Mouse (Mus musculus): Measurements from ENCODE around the gene Trpc7.

Gene Trpc7

GRCm38 (mm10) chr13:56895893-56896292 lies at the start of gene Trpc7:
Trpc7 (minus strand) TSS chr13:56895993.
- DNase-seq (ENCODE audit: low spot score in 2 of 2) = no peak

- no peak for DNase-seq (ENCODE audit: low spot score in 2 of 2)
Observed at GRCm38 (mm10) chr13:56939261-56939660, 43.5 kb upstream of the Trpc7 start.

- DNase-seq (ENCODE audit: low spot score in 2 of 2) = no peak
Observed at GRCm38 (mm10) chr13:56933832-56934510, 38.2 kb upstream of the Trpc7 start.

GRCm38 (mm10) chr13:56930421-56930820 lies 34.6 kb upstream of the Trpc7 start:
- no peak for DNase-seq (ENCODE audit: low spot score in 2 of 2)

- DNase-seq (ENCODE audit: low spot score in 2 of 2) = no peak
Observed at GRCm38 (mm10) chr13:56922976-56923375, 27.2 kb upstream of the Trpc7 start.

GRCm38 (mm10) chr13:56921251-56921650 lies 25.5 kb upstream of the Trpc7 start:
- no peak for DNase-seq (ENCODE audit: low spot score in 2 of 2)

GRCm38 (mm10) chr13:56914721-56915120 lies 18.9 kb upstream of the Trpc7 start:
- no peak for DNase-seq (ENCODE audit: low spot score in 2 of 2)

GRCm38 (mm10) chr13:56911093-56911492 lies 15.3 kb upstream of the Trpc7 start:
- DNase-seq (ENCODE audit: low spot score in 2 of 2) = no peak

- peak in 1 of 2 experiments; percentile 1 for DNase-seq (ENCODE audit: low spot score in 2 of 2)
Observed at GRCm38 (mm10) chr13:56895386-56895785, 407 bp downstream of the Trpc7 start.

GRCm38 (mm10) chr13:56894543-56894942 lies 1.2 kb downstream of the Trpc7 start:
- no peak for DNase-seq (ENCODE audit: low spot score in 2 of 2)

- DNase-seq (ENCODE audit: low spot score in 2 of 2) = no peak
Observed at GRCm38 (mm10) chr13:56889888-56890287, 5.9 kb downstream of the Trpc7 start.

GRCm38 (mm10) chr13:56882931-56883330 lies 12.9 kb downstream of the Trpc7 start:
- DNase-seq (ENCODE audit: low spot score in 2 of 2) = no peak

GRCm38 (mm10) chr13:56864567-56864966 lies 31.2 kb downstream of the Trpc7 start:
- DNase-seq (ENCODE audit: low spot score in 2 of 2) = no peak

GRCm38 (mm10) chr13:56862011-56862410 lies 33.8 kb downstream of the Trpc7 start:
- DNase-seq (ENCODE audit: low spot score in 2 of 2) = no peak

GRCm38 (mm10) chr13:56854506-56854905 lies 41.3 kb downstream of the Trpc7 start:
- no peak for DNase-seq (ENCODE audit: low spot score in 2 of 2)

- no peak for DNase-seq (ENCODE audit: low spot score in 2 of 2)
Observed at GRCm38 (mm10) chr13:56853436-56853835, 42.4 kb downstream of the Trpc7 start.

GRCm38 (mm10) chr13:56845866-56846265 lies 49.9 kb downstream of the Trpc7 start:
- DNase-seq (ENCODE audit: low spot score in 2 of 2) = no peak

GRCm38 (mm10) chr13:56815471-56815870 lies 80.3 kb downstream of the Trpc7 start:
- DNase-seq (ENCODE audit: low spot score in 2 of 2) = no peak

GRCm38 (mm10) chr13:56806776-56807490 lies 88.9 kb downstream of the Trpc7 start:
- DNase-seq (ENCODE audit: low spot score in 2 of 2) = peak; percentile 56 to 78

GRCm38 (mm10) chr13:56805131-56805530 lies 90.7 kb downstream of the Trpc7 start:
- DNase-seq (ENCODE audit: low spot score in 2 of 2) = no peak

GRCm38 (mm10) chr13:56797459-56797858 lies 98.3 kb downstream of the Trpc7 start:
- no peak for DNase-seq (ENCODE audit: low spot score in 2 of 2)

- no peak for DNase-seq (ENCODE audit: low spot score in 2 of 2)
Observed at GRCm38 (mm10) chr13:56795501-56795900, 100.3 kb downstream of the Trpc7 start.

- DNase-seq (ENCODE audit: low spot score in 2 of 2) = no peak
Observed at GRCm38 (mm10) chr13:56794441-56794840, 101.4 kb downstream of the Trpc7 start.
